Mouse (Mus musculus) thymus, adult 2 months (tissue): Measurements from ENCODE around the gene Rab37.

Source experiments
- CTCF ChIP-seq: fragments of 200-500 bp; IDR thresholded peaks from 2 replicates; pipeline ENCODE4 v1.5.1; 2012; ENCODE audit warnings: mild to moderate bottlenecking, control low read depth, low read length, moderate library complexity, borderline replicate concordance; ENCODE audit not compliant: control insufficient read depth, poor library complexity, insufficient read depth; ENCODE audit errors: extremely low read depth
- POLR2A ChIP-seq: fragments of 200-500 bp; IDR thresholded peaks from 2 replicates; pipeline ENCODE4 v1.6.1; 2012; ENCODE audit warnings: mild to moderate bottlenecking, low read length, control low read depth, moderate library complexity; ENCODE audit not compliant: control insufficient read depth, poor library complexity, insufficient read depth; ENCODE audit errors: extremely low read depth

GRCm38 (mm10) chr11:115179191-115179590 is 88.0 kb downstream of the Rab37 start:
- no peak for TF ChIP-seq CTCF
- TF ChIP-seq POLR2A, result no peak
